Mouse (Mus musculus): ENCODE measurements at regions not wholly inside any gene's neighbourhood (a gene's known extent, or its start where the extent isn't known, plus 50 kb on each side); places are given as distances from the start of the nearest gene placed in this dataset.

- 79% methylated on average over 1 of the region's 1 CpGs for WGBS
- Histone ChIP-seq H3K4me3 (ENCODE audit: insufficient read depth, low read depth, low read length) (no peak overlapping the region), H3K27ac (replicated peaks; ENCODE audit: insufficient read depth, low read depth, low read length) (no peak overlapping the region), H3K27me3 (ENCODE audit: control insufficient read depth, insufficient read depth, low read length) (no peaks in the 10 kb centered on the region), H3K79me2 (ENCODE audit: control insufficient read depth, insufficient read depth, low read length) (no peaks in the 10 kb centered on the region), H3K9ac (ENCODE audit: low read depth, low read length) (no peak overlapping the region), H3K36me3 (ENCODE audit: control insufficient read depth, insufficient read depth, low read length) (no peaks in the 10 kb centered on the region), H3K4me1 (ENCODE audit: control insufficient read depth, insufficient read depth, low read length) (peaks cover 2% of the 10 kb centered on the region; the same call in 1 of the 2 replicates)
- DNase-seq (ENCODE audit: extremely low read depth, low read depth, low spot score): no peak
- TF ChIP-seq CTCF (IDR thresholded peaks at IDR 0.05; ENCODE audit: low read depth, low read length): peak; percentile 50
- TF ChIP-seq POLR2A (IDR thresholded peaks at IDR 0.05; ENCODE audit: extremely low read depth, insufficient read depth, low read length): no peak
Measured at GRCm38 (mm10) chr13:97587088-97587487, 173.3 kb downstream of the Gm10260 start.

GRCm38 (mm10) chr13:97584045-97584444 lies 176.4 kb downstream of the Gm10260 start:
- peak; percentile 47 for DNase-seq (ENCODE audit: extremely low read depth, low read depth, low spot score)
- TF ChIP-seq CTCF (IDR thresholded peaks at IDR 0.05; ENCODE audit: low read depth, low read length): no peak
- TF ChIP-seq POLR2A (IDR thresholded peaks at IDR 0.05; ENCODE audit: extremely low read depth, insufficient read depth, low read length): no peak

GRCm38 (mm10) chr13:97581380-97581779 lies 179.1 kb downstream of the Gm10260 start:
- Histone ChIP-seq H3K4me3 (ENCODE audit: insufficient read depth, low read depth, low read length) (no peak overlapping the region), H3K27me3 (ENCODE audit: control insufficient read depth, insufficient read depth, low read length) (no peaks in the 10 kb centered on the region), H3K4me1 (ENCODE audit: control insufficient read depth, insufficient read depth, low read length) (peaks cover 2% of the 10 kb centered on the region; the same call in 1 of the 2 replicates), H3K27ac (replicated peaks; ENCODE audit: insufficient read depth, low read depth, low read length) (no peak overlapping the region), H3K36me3 (ENCODE audit: control insufficient read depth, insufficient read depth, low read length) (no peaks in the 10 kb centered on the region), H3K79me2 (ENCODE audit: control insufficient read depth, insufficient read depth, low read length) (no peaks in the 10 kb centered on the region), H3K9ac (ENCODE audit: low read depth, low read length) (no peak overlapping the region)
- 97% methylated on average over 4 of the region's 4 CpGs for WGBS
- no peak for DNase-seq (ENCODE audit: extremely low read depth, low read depth, low spot score)
- TF ChIP-seq POLR2A (IDR thresholded peaks at IDR 0.05; ENCODE audit: extremely low read depth, insufficient read depth, low read length) (no peak), CTCF (IDR thresholded peaks at IDR 0.05; ENCODE audit: low read depth, low read length) (no peak)

More at GRCm38 (mm10) chr13:97584045-97584444, 176.4 kb downstream of the Gm10260 start:
- H3K27ac ChIP-seq (replicated peaks; ENCODE audit: insufficient read depth, low read depth, low read length): no peak overlapping the region
- H3K4me1 ChIP-seq (ENCODE audit: control insufficient read depth, insufficient read depth, low read length): peaks cover 2% of the 10 kb centered on the region; the same call in 1 of the 2 replicates
- H3K79me2 ChIP-seq (ENCODE audit: control insufficient read depth, insufficient read depth, low read length): no peaks in the 10 kb centered on the region
- H3K36me3 ChIP-seq (ENCODE audit: control insufficient read depth, insufficient read depth, low read length): no peaks in the 10 kb centered on the region
- 59% methylated on average over 4 of the region's 4 CpGs for WGBS
- no peak overlapping the region for H3K4me3 ChIP-seq (ENCODE audit: insufficient read depth, low read depth, low read length)
- no peaks in the 10 kb centered on the region for H3K27me3 ChIP-seq (ENCODE audit: control insufficient read depth, insufficient read depth, low read length)
- H3K9ac ChIP-seq (ENCODE audit: low read depth, low read length): no peak overlapping the region

- no peaks in the 10 kb centered on the region for H3K36me3 ChIP-seq (ENCODE audit: control insufficient read depth, insufficient read depth, low read length)
- no peaks in the 10 kb centered on the region for H3K27me3 ChIP-seq (ENCODE audit: control insufficient read depth, insufficient read depth, low read length)
- no peak for DNase-seq (ENCODE audit: extremely low read depth, low read depth, low spot score)
- H3K9ac ChIP-seq (ENCODE audit: low read depth, low read length): no peak overlapping the region
- peaks cover 2% of the 10 kb centered on the region; the same call in 1 of the 2 replicates for H3K4me1 ChIP-seq (ENCODE audit: control insufficient read depth, insufficient read depth, low read length)
- H3K79me2 ChIP-seq (ENCODE audit: control insufficient read depth, insufficient read depth, low read length): no peaks in the 10 kb centered on the region
- TF ChIP-seq CTCF (IDR thresholded peaks at IDR 0.05; ENCODE audit: low read depth, low read length) (no peak), POLR2A (IDR thresholded peaks at IDR 0.05; ENCODE audit: extremely low read depth, insufficient read depth, low read length) (no peak)
- WGBS: 45% methylated on average over 3 of the region's 3 CpGs
- H3K4me3 ChIP-seq (ENCODE audit: insufficient read depth, low read depth, low read length): no peak overlapping the region
- H3K27ac ChIP-seq (replicated peaks; ENCODE audit: insufficient read depth, low read depth, low read length): no peak overlapping the region
Measured at GRCm38 (mm10) chr13:97580241-97580874, 180.1 kb downstream of the Gm10260 start.

GRCm38 (mm10) chr13:97578595-97578994 lies 181.8 kb downstream of the Gm10260 start:
- H3K79me2 ChIP-seq (ENCODE audit: control insufficient read depth, insufficient read depth, low read length): no peaks in the 10 kb centered on the region
- no peak for DNase-seq (ENCODE audit: extremely low read depth, low read depth, low spot score)
- no peak overlapping the region for H3K4me3 ChIP-seq (ENCODE audit: insufficient read depth, low read depth, low read length)
- TF ChIP-seq CTCF (IDR thresholded peaks at IDR 0.05; ENCODE audit: low read depth, low read length) (no peak), POLR2A (IDR thresholded peaks at IDR 0.05; ENCODE audit: extremely low read depth, insufficient read depth, low read length) (no peak)
- no peaks in the 10 kb centered on the region for H3K4me1 ChIP-seq (ENCODE audit: control insufficient read depth, insufficient read depth, low read length)
- no peaks in the 10 kb centered on the region for H3K27me3 ChIP-seq (ENCODE audit: control insufficient read depth, insufficient read depth, low read length)
- H3K9ac ChIP-seq (ENCODE audit: low read depth, low read length): no peak overlapping the region
- H3K27ac ChIP-seq (replicated peaks; ENCODE audit: insufficient read depth, low read depth, low read length): no peak overlapping the region
- no peaks in the 10 kb centered on the region for H3K36me3 ChIP-seq (ENCODE audit: control insufficient read depth, insufficient read depth, low read length)
- WGBS: 76% methylated on average over 5 of the region's 5 CpGs

GRCm38 (mm10) chr13:97577081-97577785 lies 183.2 kb downstream of the Gm10260 start:
- Histone ChIP-seq H3K27ac (replicated peaks; ENCODE audit: insufficient read depth, low read depth, low read length) (no peak overlapping the region), H3K9ac (ENCODE audit: low read depth, low read length) (no peak overlapping the region), H3K27me3 (ENCODE audit: control insufficient read depth, insufficient read depth, low read length) (no peaks in the 10 kb centered on the region), H3K79me2 (ENCODE audit: control insufficient read depth, insufficient read depth, low read length) (no peaks in the 10 kb centered on the region), H3K4me3 (ENCODE audit: insufficient read depth, low read depth, low read length) (no peak overlapping the region), H3K36me3 (ENCODE audit: control insufficient read depth, insufficient read depth, low read length) (no peaks in the 10 kb centered on the region), H3K4me1 (ENCODE audit: control insufficient read depth, insufficient read depth, low read length) (no peaks in the 10 kb centered on the region)
- DNase-seq (ENCODE audit: extremely low read depth, low read depth, low spot score): no peak
- WGBS: 89% methylated on average over 9 of the region's 9 CpGs
- TF ChIP-seq POLR2A (IDR thresholded peaks at IDR 0.05; ENCODE audit: extremely low read depth, insufficient read depth, low read length) (no peak), CTCF (IDR thresholded peaks at IDR 0.05; ENCODE audit: low read depth, low read length) (no peak)

Measured in liver, adult 2 months (tissue).